In genomic region chr9:69477195-69477823, GRCm38 (mm10) we compare ENCODE assay signal across 11 mouse cellular contexts. TPM values are rescaled to one million over a fixed set of nuclear protein-coding genes. Genes with fewer than 3 reads are reported as not detected.
A peak's percentile ranks its signal among the peaks of the same experiment; 100 is the strongest.
DNase-seq lines count a peak whose midpoint lies in the region; ATAC-seq lines count a peak whose summit lies in the region.
"Had no signal": no experiment of that assay in that cellular context is flagged by ENCODE, and none has a peak within 500 bp of the region (broad histone marks: within the 10 kb centered on the region; RNA-seq: fewer than 3 reads in every experiment).

No protein-coding gene starts in this region.

- H3K9ac ChIP-seq in neural tube, embryonic 15.5 days (replicated peaks), result no peak overlapping the region
- H3K9ac ChIP-seq in stomach, embryonic 16.5 days (ENCODE audit: low read length), result no peak overlapping the region
- H3K9ac ChIP-seq: liver, embryonic 14.5 days; midbrain, embryonic 15.5 days had no signal

- DNase-seq in neural tube, embryonic 10.5 days (ENCODE audit: extremely low spot score, low spot score), result no peak
- DNase-seq in gastrocnemius, postnatal 36 days, result peak; percentile 37 to 45
- DNase-seq in heart, postnatal 4 days, result peak; percentile 43
- DNase-seq in cerebellum, adult 8-10 months, result no peak
- no peak for DNase-seq in cerebellum, adult 11-12 months
- DNase-seq in cerebellum, adult 11 months, result no peak
- DNase-seq: cerebellum, postnatal 25 days had no signal

- peaks cover 17% of the 10 kb centered on the region for H3K4me1 ChIP-seq in neural tube, embryonic 15.5 days
- H3K4me1 ChIP-seq in stomach, embryonic 16.5 days (ENCODE audit: control insufficient read depth, insufficient read depth, low read length), result peaks cover 19% of the 10 kb centered on the region

- 51% methylated on average over 14 of the region's 14 CpGs for WGBS in neural tube, embryonic 15.5 days
- 49% methylated on average over 14 of the region's 14 CpGs for WGBS in stomach, embryonic 16.5 days

- H3K4me2 ChIP-seq in neural tube, embryonic 15.5 days, result no peak overlapping the region
- no peak overlapping the region for H3K4me2 ChIP-seq in stomach, embryonic 16.5 days (ENCODE audit: low read depth, low read length)
- H3K4me2 ChIP-seq: midbrain, embryonic 15.5 days had no signal

- H3K27me3 ChIP-seq in neural tube, embryonic 15.5 days (replicated peaks), result no peaks in the 10 kb centered on the region
- no peaks in the 10 kb centered on the region for H3K27me3 ChIP-seq in stomach, embryonic 16.5 days (ENCODE audit: control insufficient read depth, insufficient read depth, low read length)
- H3K27me3 ChIP-seq: midbrain, embryonic 15.5 days had no signal

- H3K27ac ChIP-seq in neural tube, embryonic 15.5 days (replicated peaks), result 0 out of 2 replicates have a peak overlapping the region, but pooled peaks have one; percentile 25
- H3K27ac ChIP-seq in stomach, embryonic 16.5 days (ENCODE audit: low read length), result peak overlapping the region; percentile 61
- H3K27ac ChIP-seq: liver, embryonic 14.5 days; midbrain, embryonic 15.5 days had no signal

- no peak for ATAC-seq in neural tube, embryonic 15.5 days (ENCODE audit: low FRiP score)
- peak; percentile 68 for ATAC-seq in stomach, embryonic 16.5 days (ENCODE audit: insufficient read depth, low FRiP score)
- ATAC-seq: midbrain, embryonic 15.5 days had no signal

- no peaks in the 10 kb centered on the region for H3K9me3 ChIP-seq in neural tube, embryonic 15.5 days (replicated peaks)
- no peaks in the 10 kb centered on the region for H3K9me3 ChIP-seq in stomach, embryonic 16.5 days (replicated peaks; ENCODE audit: control insufficient read depth, low read length)
- H3K9me3 ChIP-seq: midbrain, embryonic 15.5 days had no signal

- intact Hi-C loops in gastrocnemius, postnatal 36 days (cut with DNase I), result no loop called here

- H3K36me3 ChIP-seq in neural tube, embryonic 15.5 days, result no peaks in the 10 kb centered on the region
- peaks cover 5% of the 10 kb centered on the region; the same call in 1 of the 2 replicates for H3K36me3 ChIP-seq in stomach, embryonic 16.5 days (ENCODE audit: control insufficient read depth, insufficient read depth, low read length)
- H3K36me3 ChIP-seq: midbrain, embryonic 15.5 days had no signal

- H3K4me3 ChIP-seq in neural tube, embryonic 15.5 days (replicated peaks), result no peak overlapping the region
- H3K4me3 ChIP-seq in stomach, embryonic 16.5 days (replicated peaks; ENCODE audit: low read length), result no peak overlapping the region
- H3K4me3 ChIP-seq: midbrain, embryonic 15.5 days had no signal

RNA-seq across cellular contexts. Expression of gene Anxa2, which starts 23.9 kb away (rescaled TPM):
- 251 and 335 TPM in 2 replicates for polyA plus RNA-seq in neural tube, embryonic 15.5 days (2015; fragmentation: Nextera tagmentation; extraction: Ambion mirVana)
- total RNA-seq in gastrocnemius, postnatal 36 days (2021), result 10 to 100 TPM; 34.1 to 50.4 TPM
- 100 to 1,000 TPM; 251 to 268 TPM for total RNA-seq in heart, postnatal 4 days (2021)
- 1,223 and 1,404 TPM in 2 replicates for polyA plus RNA-seq in stomach, embryonic 16.5 days (2015; fragmentation: Nextera tagmentation; extraction: Ambion mirVana)

Comparison
In these comparisons a context has a peak if more than half of its experiments do, and no peak if none do; other contexts are left out.
1. DNase-seq: peak in gastrocnemius, postnatal 36 days (2 of 2) and heart, postnatal 4 days (single experiment); none in neural tube, embryonic 10.5 days (single experiment), cerebellum, adult 8-10 months (single experiment), cerebellum, adult 11-12 months (single experiment) and cerebellum, adult 11 months (single experiment).
2. RNA of gene Anxa2, which starts 23.9 kb away (total RNA-seq): 251 to 268 TPM in heart, postnatal 4 days; 34.1 to 50.4 TPM in gastrocnemius, postnatal 36 days; every median in the first group is over 4 times any median in the second.